Comparison of ENCODE assay signal across 27 mouse cellular contexts in the genomic region with DNA sequence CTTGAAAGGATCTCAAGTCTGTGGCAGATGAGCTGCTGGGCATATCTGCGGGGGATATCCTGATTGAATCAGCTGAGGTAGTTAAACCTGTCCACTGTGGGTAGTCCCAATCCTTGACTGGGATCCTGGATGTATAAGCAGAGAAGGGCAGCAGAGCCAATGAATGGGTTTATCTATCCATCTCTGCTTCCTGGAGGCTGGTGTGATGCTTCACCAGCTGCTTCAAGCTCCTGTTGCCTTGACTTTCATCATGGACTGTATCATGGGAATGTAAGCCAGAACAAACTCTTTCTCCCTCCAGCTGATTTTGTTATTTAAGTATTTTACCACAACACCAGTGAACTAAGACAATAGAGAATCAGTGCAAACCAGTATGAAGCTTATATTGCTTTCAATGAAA.
"Had no signal": no experiment of that assay in that cellular context is flagged by ENCODE, and none has a peak within 500 bp of the region (broad histone marks: within the 10 kb centered on the region; RNA-seq: fewer than 3 reads in every experiment).

No protein-coding gene starts in this region.

- H3K4me3 ChIP-seq: left cerebral cortex, adult 2 months; limb, embryonic 10.5 days; limb, embryonic 12.5 days; limb, embryonic 13.5 days; limb, embryonic 15.5 days; liver, embryonic 12.5 days; liver, embryonic 13.5 days; liver, embryonic 15.5 days; lung, embryonic 15.5 days; megakaryocyte, embryonic 14.5 days; midbrain, embryonic 10.5 days; midbrain, embryonic 12.5 days; midbrain, embryonic 13.5 days; midbrain, embryonic 15.5 days had no signal

- H3K27me3 ChIP-seq: liver, embryonic 12.5 days; liver, embryonic 13.5 days; liver, embryonic 15.5 days; lung, embryonic 15.5 days; midbrain, embryonic 13.5 days; midbrain, embryonic 15.5 days had no signal

- H3K36me3 ChIP-seq: limb, embryonic 10.5 days; limb, embryonic 12.5 days; limb, embryonic 13.5 days; limb, embryonic 15.5 days; liver, embryonic 12.5 days; liver, embryonic 13.5 days; liver, embryonic 15.5 days; lung, embryonic 15.5 days; midbrain, embryonic 10.5 days; midbrain, embryonic 12.5 days; midbrain, embryonic 13.5 days; midbrain, embryonic 15.5 days had no signal

- H3K4me2 ChIP-seq: limb, embryonic 12.5 days; limb, embryonic 13.5 days; limb, embryonic 15.5 days; liver, embryonic 11.5 days; liver, embryonic 12.5 days; liver, embryonic 13.5 days; liver, embryonic 15.5 days; lung, embryonic 14.5 days; lung, embryonic 15.5 days; midbrain, embryonic 11.5 days; midbrain, embryonic 12.5 days; midbrain, embryonic 13.5 days; midbrain, embryonic 15.5 days had no signal

- DNase-seq: left cerebral cortex, postnatal 4 days; liver; liver, embryonic 13.5 days; liver, postnatal 0 days; lung, adult 18-20 months; lung, adult 2 months; lung, embryonic 14.5 days; lung, postnatal 10 days; lung, postnatal 14 days; lung, postnatal 36 days; lung, postnatal 4 days; midbrain, embryonic 14.5 days had no signal
